Mouse (Mus musculus) ES-Bruce4 (cell line): ENCODE data around the gene Pola1. TPM values are rescaled to one million over a fixed set of nuclear protein-coding genes. Genes with fewer than 3 reads are reported as not detected.

Source experiments
- H3K27ac ChIP-seq: 2 replicates; pipeline ENCODE4 v1.5.1; 2012; ENCODE audit warnings: low read length, inconsistent platforms; ENCODE audit not compliant: insufficient read depth
- H3K27me3 ChIP-seq: 2 replicates; pipeline ENCODE4 v1.6.1; 2012; ENCODE audit warnings: mild to moderate bottlenecking, low read length, inconsistent platforms; ENCODE audit not compliant: control insufficient read depth, poor library complexity, insufficient read depth, severe bottlenecking
- H3K36me3 ChIP-seq: 2 replicates; pipeline ENCODE4 v1.6.1; 2012; ENCODE audit warnings: inconsistent platforms, mild to moderate bottlenecking, low read length, moderate library complexity; ENCODE audit not compliant: control insufficient read depth, poor library complexity, insufficient read depth, severe bottlenecking
- H3K4me1 ChIP-seq: one replicate; pipeline ENCODE4 v1.8.1; 2011; ENCODE audit warnings: low read length; ENCODE audit not compliant: control insufficient read depth, insufficient read depth
- H3K4me3 ChIP-seq: 2 replicates; pipeline ENCODE4 v1.5.1; 2011; ENCODE audit warnings: low read depth, mild to moderate bottlenecking, low read length
- H3K9ac ChIP-seq: 2 replicates; pipeline ENCODE4 v1.6.1; 2012; ENCODE audit warnings: low read depth, mild to moderate bottlenecking, inconsistent platforms; ENCODE audit not compliant: poor library complexity, severe bottlenecking
- H3K9me3 ChIP-seq: replicated peaks from 2 replicates; pipeline ENCODE4 v1.6.1; 2012; ENCODE audit warnings: mild to moderate bottlenecking, low read length, inconsistent platforms; ENCODE audit not compliant: control insufficient read depth, poor library complexity, insufficient read depth, severe bottlenecking
- CTCF ChIP-seq: IDR thresholded peaks from one replicate; pipeline ENCODE4 v1.8.1; 2011; ENCODE audit warnings: low read depth, low read length
- EP300 ChIP-seq: IDR thresholded peaks from 2 replicates; pipeline ENCODE4 v1.6.1; 2011; ENCODE audit warnings: low read depth, low read length; ENCODE audit not compliant: insufficient read depth
- POLR2A ChIP-seq: IDR thresholded peaks from one replicate; pipeline ENCODE4 v1.8.1; 2011; ENCODE audit warnings: low read length; ENCODE audit not compliant: insufficient read depth
- polyA plus RNA-seq: library from polyadenylated mRNA; stranded (reverse); fragments of >200 nt; gene quantifications from 2 replicates; pipeline ENCODE4 v1.2.4, GENCODE M21; 2011; ENCODE audit warnings: low read depth; ENCODE audit not compliant: missing spikeins, insufficient read depth, insufficient read length

Pola1 gene
- polyA plus RNA-seq, 1 experiment = 46.8 TPM

GRCm38 (mm10) chrX:93319979-93320378 is 312.0 kb downstream of the Pola1 start:
- Histone ChIP-seq H3K36me3 (no peaks in the 10 kb centered on the region), H3K27ac (no peak overlapping the region), H3K9me3 (no peaks in the 10 kb centered on the region), H3K4me1 (no peaks in the 10 kb centered on the region), H3K9ac (no peak overlapping the region), H3K4me3 (no peak overlapping the region), H3K27me3 (no peaks in the 10 kb centered on the region)
- TF ChIP-seq POLR2A (no peak), CTCF (no peak), EP300 (no peak)

- Histone ChIP-seq H3K9me3 (no peaks in the 10 kb centered on the region), H3K27ac (no peak overlapping the region), H3K27me3 (no peaks in the 10 kb centered on the region), H3K4me1 (no peaks in the 10 kb centered on the region), H3K36me3 (no peaks in the 10 kb centered on the region), H3K4me3 (no peak overlapping the region), H3K9ac (no peak overlapping the region)
- TF ChIP-seq EP300 (no peak), POLR2A (no peak), CTCF (no peak)
Observed at GRCm38 (mm10) chrX:93317577-93317976, 314.4 kb downstream of the Pola1 start.

- H3K4me1 ChIP-seq = no peaks in the 10 kb centered on the region
- H3K36me3 ChIP-seq = no peaks in the 10 kb centered on the region
- TF ChIP-seq CTCF (no peak), EP300 (no peak), POLR2A (no peak)
- H3K9ac ChIP-seq = no peak overlapping the region
- H3K27ac ChIP-seq = no peak overlapping the region
- no peaks in the 10 kb centered on the region for H3K9me3 ChIP-seq
- H3K4me3 ChIP-seq = no peak overlapping the region
- H3K27me3 ChIP-seq = no peaks in the 10 kb centered on the region
Observed at GRCm38 (mm10) chrX:93305780-93306179, 326.2 kb downstream of the Pola1 start.

GRCm38 (mm10) chrX:93301798-93302197 is 330.2 kb downstream of the Pola1 start:
- Histone ChIP-seq H3K36me3 (no peaks in the 10 kb centered on the region), H3K27me3 (peaks cover 8% of the 10 kb centered on the region), H3K9ac (no peak overlapping the region), H3K4me3 (no peak overlapping the region), H3K4me1 (peaks cover 2% of the 10 kb centered on the region), H3K9me3 (no peaks in the 10 kb centered on the region), H3K27ac (no peak overlapping the region)
- TF ChIP-seq EP300 = no peak
- TF ChIP-seq POLR2A = no peak
- TF ChIP-seq CTCF = no peak

- H3K9me3 ChIP-seq = no peaks in the 10 kb centered on the region
- H3K27me3 ChIP-seq = peaks cover 14% of the 10 kb centered on the region
- H3K27ac ChIP-seq = no peak overlapping the region
- TF ChIP-seq POLR2A = no peak
- peaks cover 2% of the 10 kb centered on the region for H3K4me1 ChIP-seq
- no peak overlapping the region for H3K4me3 ChIP-seq
- H3K36me3 ChIP-seq = no peaks in the 10 kb centered on the region
- no peak overlapping the region for H3K9ac ChIP-seq
Observed at GRCm38 (mm10) chrX:93300183-93300815, 331.7 kb downstream of the Pola1 start.

- Histone ChIP-seq H3K36me3 (no peaks in the 10 kb centered on the region), H3K9me3 (no peaks in the 10 kb centered on the region), H3K9ac (no peak overlapping the region), H3K4me3 (no peak overlapping the region), H3K4me1 (peaks cover 2% of the 10 kb centered on the region), H3K27me3 (peaks cover 14% of the 10 kb centered on the region), H3K27ac (no peak overlapping the region)
- no peak for TF ChIP-seq CTCF
- TF ChIP-seq POLR2A = no peak
- TF ChIP-seq EP300 = no peak
Observed at GRCm38 (mm10) chrX:93299771-93300170, 332.2 kb downstream of the Pola1 start.
